19 mouse cellular contexts compared by ENCODE assay signal in genomic region chr3:99379616-99380250, GRCm38 (mm10).
"Had no signal": no experiment of that assay in that cellular context is flagged by ENCODE, and none has a peak within 500 bp of the region (broad histone marks: within the 10 kb centered on the region; RNA-seq: fewer than 3 reads in every experiment).

No protein-coding gene starts in this region.

- DNase-seq: kidney, adult 11 months; kidney, adult 8-10 months; kidney, postnatal 14 days; layer of hippocampus, adult 9-11 months; liver, embryonic 13.5 days; lung, adult 2 months; lung, postnatal 14 days; retina, postnatal 1 day; right cerebral cortex, postnatal 25 days; thymus, adult 18-20 months; thymus, postnatal 36 days had no signal

- H3K27ac ChIP-seq: kidney, embryonic 15.5 days; layer of hippocampus, adult 2 months; left cerebral cortex, adult 2 months; limb, embryonic 12.5 days; liver, embryonic 13.5 days; macrophage; midbrain, embryonic 12.5 days; midbrain, embryonic 15.5 days; neural tube, embryonic 13.5 days had no signal

- H3K4me1 ChIP-seq: kidney, embryonic 15.5 days; limb, embryonic 12.5 days; liver, embryonic 13.5 days; midbrain, embryonic 12.5 days; midbrain, embryonic 15.5 days; neural tube, embryonic 13.5 days had no signal

- H3K9ac ChIP-seq: kidney, embryonic 15.5 days; limb, embryonic 12.5 days; liver, embryonic 13.5 days; midbrain, embryonic 12.5 days; midbrain, embryonic 15.5 days; neural tube, embryonic 13.5 days had no signal

- H3K36me3 ChIP-seq: kidney, embryonic 15.5 days; limb, embryonic 12.5 days; liver, embryonic 13.5 days; midbrain, embryonic 12.5 days; midbrain, embryonic 15.5 days; neural tube, embryonic 13.5 days had no signal

- H3K4me3 ChIP-seq: kidney, embryonic 15.5 days; layer of hippocampus, adult 2 months; left cerebral cortex, adult 2 months; limb, embryonic 12.5 days; liver, embryonic 13.5 days; midbrain, embryonic 12.5 days; midbrain, embryonic 15.5 days; neural tube, embryonic 13.5 days had no signal

- H3K9me3 ChIP-seq: kidney, embryonic 15.5 days; limb, embryonic 12.5 days; liver, embryonic 13.5 days; midbrain, embryonic 12.5 days; midbrain, embryonic 15.5 days; neural tube, embryonic 13.5 days had no signal

- H3K4me2 ChIP-seq: kidney, embryonic 15.5 days; limb, embryonic 12.5 days; liver, embryonic 13.5 days; midbrain, embryonic 12.5 days; midbrain, embryonic 15.5 days; neural tube, embryonic 13.5 days had no signal

- H3K27me3 ChIP-seq: kidney, embryonic 15.5 days; limb, embryonic 12.5 days; liver, embryonic 13.5 days; midbrain, embryonic 12.5 days; midbrain, embryonic 15.5 days; neural tube, embryonic 13.5 days had no signal

- ATAC-seq: midbrain, embryonic 15.5 days had no signal
